Mouse (Mus musculus) colon, adult 2 months (tissue): ENCODE results near the gene Cyb5r3. TPM values are rescaled to one million over a fixed set of nuclear protein-coding genes. Genes with fewer than 3 reads are reported as not detected.

Source experiments
- polyA plus RNA-seq: library from polyadenylated mRNA; depleted of rRNA; stranded (reverse); fragments of >200 nt; gene quantifications from 2 replicates; pipeline ENCODE4 v1.2.3, GENCODE M21; 2012; rRNA removed

Gene Cyb5r3
- 158 and 174 TPM in 2 replicates for polyA plus RNA-seq

DNA sequence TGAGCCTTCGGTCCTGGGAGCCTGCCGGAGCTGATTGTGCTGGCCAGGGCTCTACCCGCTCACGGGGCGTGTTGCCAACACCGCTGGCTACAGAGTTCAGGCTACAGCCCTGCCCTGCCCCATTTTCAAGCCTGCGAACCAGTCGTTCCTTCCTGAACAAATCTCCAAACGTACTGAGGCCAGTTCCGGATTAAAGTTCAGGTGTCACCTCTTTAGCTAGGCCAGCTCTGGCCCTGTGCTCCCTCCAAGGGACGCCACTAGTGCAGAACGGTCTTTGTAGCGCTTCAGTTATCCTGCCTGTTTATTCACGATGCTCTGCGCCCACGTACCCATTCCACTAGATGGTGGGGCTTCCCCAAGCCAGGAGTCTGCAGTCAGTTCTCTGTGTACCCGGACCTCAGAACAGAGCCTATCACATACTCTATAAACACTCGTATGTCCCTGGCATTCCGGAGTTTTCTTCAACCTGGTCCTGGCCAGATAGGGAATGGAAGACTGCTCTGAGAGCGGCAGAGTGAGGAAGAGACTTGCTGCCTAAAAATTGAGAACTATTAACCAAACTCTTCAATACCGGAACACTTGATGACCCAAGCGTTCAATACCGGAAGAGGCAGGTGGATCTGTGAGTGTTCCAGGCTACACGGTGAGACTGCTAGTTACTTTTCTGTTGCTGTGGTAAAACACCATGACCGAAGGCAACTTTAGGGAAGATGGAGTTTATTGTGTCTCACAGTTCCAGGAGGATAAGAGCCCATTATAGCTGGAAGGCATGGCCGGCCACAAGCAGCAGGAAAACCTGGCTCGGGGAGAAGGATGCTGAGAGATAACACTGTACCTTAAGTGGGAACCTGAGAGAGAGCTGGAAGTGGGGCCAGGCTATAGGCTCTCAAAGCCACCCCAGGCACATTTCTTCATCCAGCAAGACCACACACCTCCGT is at the start of gene Cyb5r3:
Gene Cyb5r3 (minus strand): TSS at position 101 of the 938 bp plus-strand sequence.

DNA sequence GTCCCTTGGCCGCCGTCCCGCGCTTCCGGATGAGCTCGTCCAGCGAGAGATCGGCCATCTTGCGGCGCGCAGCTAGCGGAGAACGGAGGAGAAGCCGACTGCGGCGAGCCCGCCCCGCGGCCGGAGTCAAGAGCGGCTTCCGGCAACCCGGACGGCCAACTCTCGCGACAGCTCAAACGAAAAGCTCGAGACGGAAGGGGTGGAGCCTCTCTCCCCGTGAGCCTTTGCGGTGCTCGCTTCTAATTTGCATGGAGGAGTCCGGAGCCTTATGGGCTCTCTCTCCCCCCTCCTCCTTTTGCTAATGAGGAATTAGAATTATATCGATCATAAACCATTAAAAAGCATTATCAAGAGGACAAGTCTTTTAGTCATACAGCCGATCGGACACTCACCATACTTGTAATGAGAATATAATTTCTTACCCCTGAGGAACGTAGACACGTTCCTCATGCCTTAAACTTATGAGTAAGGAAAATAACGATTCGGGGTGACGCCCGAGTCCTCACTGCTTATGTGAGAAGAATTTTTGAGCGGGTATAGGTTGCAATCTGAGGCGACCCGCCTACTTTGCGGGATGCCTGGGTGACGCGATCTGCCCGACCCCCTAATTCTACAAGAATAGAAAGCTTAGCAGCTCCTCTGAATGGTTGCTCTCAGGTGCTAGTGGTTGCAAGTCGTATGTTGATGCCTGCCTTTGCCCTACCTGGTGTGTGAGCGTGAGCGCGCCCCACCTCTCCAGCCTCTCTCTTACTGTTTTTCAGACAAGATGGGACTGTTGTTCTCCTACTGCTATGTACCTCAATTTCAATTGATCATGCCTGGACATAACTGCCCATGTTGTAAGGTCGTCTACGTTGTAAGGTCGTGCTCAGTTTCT is 23.0 kb downstream of the Cyb5r3 start, which contains the start of gene Poldip3:
Gene Poldip3 (minus strand): TSS at position 189 of the 877 bp plus-strand sequence.

DNA sequence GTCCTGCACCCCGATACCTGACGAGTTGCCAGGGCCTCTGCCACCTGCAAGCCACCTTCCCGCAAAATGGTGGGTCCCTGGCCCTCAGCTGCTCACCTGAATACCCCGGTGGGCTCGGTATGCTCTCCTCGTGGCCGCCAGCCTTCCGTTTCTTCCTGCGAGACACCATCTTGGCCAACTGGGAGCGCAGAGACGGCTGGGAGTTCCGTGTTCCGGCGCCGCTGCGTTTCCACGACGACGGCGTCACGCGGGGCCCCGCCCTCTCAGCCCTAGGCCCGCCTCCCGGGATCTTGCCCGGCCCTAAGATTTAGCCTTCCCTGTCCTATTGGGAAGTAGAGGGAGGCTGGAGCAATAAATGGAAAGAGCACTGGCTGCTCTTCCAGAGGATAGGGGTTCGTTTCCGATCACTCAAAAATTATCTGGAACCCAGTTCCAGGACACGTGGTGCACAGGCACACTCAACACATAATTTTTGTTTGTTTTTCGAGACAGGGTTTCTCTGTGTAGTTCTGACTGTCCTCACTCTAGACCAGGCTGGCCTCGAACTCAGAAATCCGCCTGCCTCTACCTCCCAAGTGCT is 49.7 kb downstream of the Cyb5r3 start, which contains the start of gene Rrp7a:
Gene Rrp7a (minus strand): TSS at position 236 of the 580 bp plus-strand sequence.

Other genes with a start within 250 kb of the Cyb5r3 start
- 23.4 and 24.9 TPM in 2 replicates for gene Tcf20, start 184.7 kb downstream of the Cyb5r3 start, polyA plus RNA-seq
- 1.8 and 2.3 TPM in 2 replicates for gene Nfam1, start 139.3 kb downstream of the Cyb5r3 start, polyA plus RNA-seq
- gene Serhl, start 83.1 kb downstream of the Cyb5r3 start, polyA plus RNA-seq = 145 and 187 TPM in 2 replicates
- 109 and 116 TPM in 2 replicates for gene Rrp7a, start 49.8 kb downstream of the Cyb5r3 start, polyA plus RNA-seq
- 48.7 and 53.0 TPM in 2 replicates for gene Poldip3, start 23.2 kb downstream of the Cyb5r3 start, polyA plus RNA-seq
- 43.6 and 57.2 TPM in 2 replicates for gene A4galt, start 79.2 kb upstream of the Cyb5r3 start, polyA plus RNA-seq
- 69.5 and 82.3 TPM in 2 replicates for gene Arfgap3, start 177.7 kb upstream of the Cyb5r3 start, polyA plus RNA-seq